Mouse (Mus musculus) brown adipose tissue, adult 24 weeks (tissue): ENCODE measurements around the gene Ppp1cc. TPM values are rescaled to one million over a fixed set of nuclear protein-coding genes. Genes with fewer than 3 reads are reported as not detected.
A peak's percentile ranks its signal among the peaks of the same experiment; 100 is the strongest.
"Not testable (repeated sequence)": the region's sequence is repeated elsewhere in the genome, so short reads cannot be mapped to it uniquely, and the experiment has no call there.

Experiments used
- H3K27ac ChIP-seq: fragments of 200-500 bp; replicated peaks from 2 replicates; pipeline ENCODE4 v1.5.1; 2012; ENCODE audit warnings: low read depth, mild to moderate bottlenecking, low read length
- H3K4me1 ChIP-seq: fragments of 200-500 bp; 2 replicates; pipeline ENCODE4 v1.6.1; 2012; ENCODE audit warnings: low read length, mixed read lengths; ENCODE audit not compliant: control insufficient read depth, insufficient read depth, insufficient read length
- H3K4me3 ChIP-seq: fragments of 200-500 bp; 2 replicates; pipeline ENCODE4 v1.5.1; 2012; ENCODE audit warnings: low read depth, mild to moderate bottlenecking, low read length, moderate library complexity; ENCODE audit not compliant: insufficient read depth
- polyA plus RNA-seq: library from polyadenylated mRNA; stranded (reverse); fragments of >200 nt; gene quantifications from 2 replicates; pipeline ENCODE4 v1.2.4, GENCODE M21; 2012; ENCODE audit not compliant: missing spikeins, insufficient read depth, insufficient read length

Ppp1cc gene
- polyA plus RNA-seq, 1 experiment: 85.4 TPM

GRCm38 (mm10) chr5:122209591-122210368 lies 51.7 kb downstream of the Ppp1cc start:
- H3K4me3 ChIP-seq: peak overlapping the region; percentile 67
- H3K27ac ChIP-seq: no peak overlapping the region

DNA sequence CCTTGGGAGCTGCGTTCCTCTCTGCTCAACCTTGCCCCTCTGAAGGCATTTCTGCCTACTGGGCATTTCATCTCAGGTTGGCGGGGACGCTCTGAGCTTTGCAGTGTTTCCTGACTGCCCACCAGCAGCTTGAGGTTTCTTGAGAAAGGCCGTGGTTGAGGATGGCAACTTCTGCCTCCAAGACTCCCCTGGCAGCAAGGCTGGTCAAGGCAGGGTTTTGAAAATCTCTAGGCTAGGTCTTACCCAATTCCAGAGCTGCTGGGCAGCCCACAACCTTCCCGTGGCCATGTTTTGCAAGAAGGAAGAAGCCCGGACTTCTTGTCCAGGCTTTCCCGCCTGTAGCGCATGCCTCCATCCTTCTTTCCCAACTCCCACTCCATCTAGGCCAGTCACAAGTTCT lies 52.8 kb downstream of the Ppp1cc start:
- Histone ChIP-seq H3K4me3 (no peak overlapping the region), H3K4me1 (peaks cover 4% of the 10 kb centered on the region; the same call in 1 of the 2 replicates), H3K27ac (no peak overlapping the region)

More at GRCm38 (mm10) chr5:122209591-122210368, 51.7 kb downstream of the Ppp1cc start:
- H3K4me1 ChIP-seq: peaks cover 4% of the 10 kb centered on the region; the same call in 1 of the 2 replicates

DNA sequence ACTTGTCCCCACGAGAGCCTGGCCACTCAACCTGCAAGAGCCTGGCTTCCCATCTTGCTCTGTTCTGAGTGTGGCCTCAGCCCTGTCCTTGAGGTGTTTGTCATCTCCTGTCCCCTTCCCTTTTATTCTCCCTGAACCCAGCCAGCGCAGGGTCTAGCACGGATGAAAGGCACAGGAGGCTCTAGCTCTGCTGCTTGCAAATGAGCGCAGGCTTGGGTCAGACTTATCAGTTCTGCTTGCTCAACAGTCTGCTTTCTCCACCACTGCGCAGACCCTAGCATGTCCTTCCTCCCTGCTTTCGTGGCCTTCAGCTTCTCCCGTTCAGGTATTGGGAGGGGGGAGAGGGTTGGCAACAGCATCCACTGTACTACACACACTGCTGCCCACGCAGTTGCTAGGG lies 54.0 kb downstream of the Ppp1cc start:
- H3K4me3 ChIP-seq: no peak overlapping the region
- no peak overlapping the region for H3K27ac ChIP-seq
- H3K4me1 ChIP-seq: peaks cover 4% of the 10 kb centered on the region; the same call in 1 of the 2 replicates

DNA sequence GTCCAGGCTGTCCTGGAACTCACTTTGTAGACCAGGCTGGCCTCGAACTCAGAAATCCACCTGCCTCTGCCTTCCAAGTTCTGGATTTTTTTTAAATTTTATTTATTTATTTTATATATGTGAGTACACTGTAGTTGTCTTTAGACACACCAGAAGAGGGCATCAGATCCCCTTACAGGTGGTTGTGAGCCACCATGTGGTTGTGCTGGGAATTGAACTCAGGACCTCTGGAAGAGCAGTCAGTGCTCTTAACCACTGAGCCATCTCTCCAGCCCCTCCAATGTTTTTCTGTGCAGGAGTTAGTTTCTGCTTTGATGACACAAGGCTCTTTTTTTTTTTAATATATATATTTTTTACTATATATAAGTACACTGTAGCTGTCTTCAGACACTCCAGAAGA lies 54.7 kb downstream of the Ppp1cc start:
- H3K4me1 ChIP-seq, H3K4me3 ChIP-seq, H3K27ac ChIP-seq: not testable (repeated sequence)

GRCm38 (mm10) chr5:122213861-122214260 lies 55.8 kb downstream of the Ppp1cc start:
- H3K27ac ChIP-seq: no peak overlapping the region
- H3K4me3 ChIP-seq: no peak overlapping the region
- H3K4me1 ChIP-seq: peaks cover 4% of the 10 kb centered on the region; the same call in 1 of the 2 replicates

- H3K27ac ChIP-seq: no peak overlapping the region
- H3K4me3 ChIP-seq: no peak overlapping the region
- H3K4me1 ChIP-seq: no peaks in the 10 kb centered on the region
Measured at GRCm38 (mm10) chr5:122217636-122218035, 59.6 kb downstream of the Ppp1cc start.

DNA sequence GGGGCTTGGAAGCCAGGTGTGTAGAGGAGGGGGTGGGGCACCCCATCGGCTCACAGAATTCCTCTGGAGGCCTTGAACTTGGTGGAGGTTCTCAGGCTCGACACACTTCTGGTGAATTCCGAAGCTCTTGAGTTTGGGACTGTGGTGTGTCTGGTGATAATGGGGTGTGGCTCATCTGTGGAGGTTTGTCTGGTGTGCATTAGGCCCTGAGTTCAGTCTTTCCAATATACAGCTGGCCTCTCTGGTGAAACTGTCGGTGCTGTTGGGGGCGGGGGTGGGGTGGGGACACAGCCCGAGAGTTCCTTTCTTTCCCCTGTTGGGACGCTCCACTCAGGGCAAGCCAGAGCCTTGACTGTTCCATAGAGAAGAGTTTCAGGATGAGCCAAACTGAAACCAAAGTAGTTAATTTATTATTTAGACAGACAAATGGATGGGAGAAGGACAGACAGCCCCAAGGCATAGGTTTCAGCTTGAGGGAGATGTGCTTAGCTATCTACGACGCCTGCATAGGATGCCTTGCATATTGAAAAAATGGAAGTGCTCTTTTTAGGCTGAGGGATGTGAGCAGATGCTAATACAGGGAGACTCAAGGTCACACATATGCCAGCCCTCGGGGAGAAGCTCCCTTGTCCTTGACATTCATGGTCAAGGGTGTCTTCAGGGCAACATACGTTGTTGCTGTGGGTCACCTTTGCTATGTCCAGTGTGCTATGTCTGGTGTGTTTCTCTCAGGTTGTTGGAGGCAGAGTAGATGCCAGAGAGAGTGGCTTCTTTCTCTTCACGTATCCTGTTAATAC lies 60.2 kb downstream of the Ppp1cc start:
- no peaks in the 10 kb centered on the region for H3K4me1 ChIP-seq
- no peak overlapping the region for H3K4me3 ChIP-seq
- H3K27ac ChIP-seq: no peak overlapping the region

GRCm38 (mm10) chr5:122218928-122219327 lies 60.9 kb downstream of the Ppp1cc start:
- no peak overlapping the region for H3K27ac ChIP-seq
- no peak overlapping the region for H3K4me3 ChIP-seq
- H3K4me1 ChIP-seq: no peaks in the 10 kb centered on the region

DNA sequence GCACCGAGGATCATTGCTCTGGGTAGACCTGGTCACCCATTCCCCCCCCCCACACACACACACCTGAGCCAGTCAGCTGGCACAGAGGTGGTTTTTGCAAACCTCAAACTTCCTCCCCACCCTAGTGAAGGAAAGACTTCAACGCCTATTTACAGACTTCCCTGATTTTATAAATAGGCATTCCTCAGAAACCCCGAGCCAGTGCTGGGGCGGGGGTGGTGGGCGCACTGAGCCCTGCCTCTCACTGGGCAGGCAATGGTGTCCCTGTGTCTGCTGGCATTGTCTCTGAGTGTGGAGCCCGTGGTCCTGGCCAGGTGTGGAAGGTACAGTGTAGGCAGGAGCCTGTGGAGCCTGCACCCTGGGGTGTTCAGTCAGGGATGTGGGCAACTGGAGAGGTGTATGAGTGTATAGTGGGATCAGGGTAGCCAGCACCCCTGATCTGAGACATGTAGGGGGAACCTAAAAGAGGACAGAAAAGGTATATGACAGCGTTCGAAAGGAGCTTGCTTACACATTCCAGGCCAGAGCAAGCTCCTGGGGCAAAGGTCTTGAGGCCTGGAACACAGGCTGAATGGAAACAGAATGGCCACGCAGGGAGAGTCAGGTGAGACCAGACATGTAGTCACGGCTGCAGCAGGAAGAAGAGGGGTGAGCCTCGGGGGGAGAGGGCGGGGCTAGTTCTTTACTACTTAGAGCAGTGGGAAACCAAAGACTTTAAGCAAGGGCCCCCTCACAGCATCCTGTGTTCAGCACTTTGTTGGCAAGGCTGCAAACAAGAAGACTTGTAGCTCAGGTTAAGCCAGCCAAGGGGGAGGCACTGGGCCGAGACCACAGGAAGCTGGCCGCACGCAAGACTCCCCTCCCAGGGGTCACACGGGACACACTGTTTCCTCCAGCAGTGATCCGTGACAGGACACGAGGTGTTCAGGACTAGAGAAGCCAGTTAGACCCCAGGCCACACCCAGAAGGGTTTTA lies 61.9 kb downstream of the Ppp1cc start:
- no peak overlapping the region for H3K27ac ChIP-seq
- no peak overlapping the region for H3K4me3 ChIP-seq
- no peaks in the 10 kb centered on the region for H3K4me1 ChIP-seq

- Histone ChIP-seq H3K4me3 (no peak overlapping the region), H3K27ac (no peak overlapping the region), H3K4me1 (no peaks in the 10 kb centered on the region)
Measured at GRCm38 (mm10) chr5:122221085-122221484, 63.0 kb downstream of the Ppp1cc start.

DNA sequence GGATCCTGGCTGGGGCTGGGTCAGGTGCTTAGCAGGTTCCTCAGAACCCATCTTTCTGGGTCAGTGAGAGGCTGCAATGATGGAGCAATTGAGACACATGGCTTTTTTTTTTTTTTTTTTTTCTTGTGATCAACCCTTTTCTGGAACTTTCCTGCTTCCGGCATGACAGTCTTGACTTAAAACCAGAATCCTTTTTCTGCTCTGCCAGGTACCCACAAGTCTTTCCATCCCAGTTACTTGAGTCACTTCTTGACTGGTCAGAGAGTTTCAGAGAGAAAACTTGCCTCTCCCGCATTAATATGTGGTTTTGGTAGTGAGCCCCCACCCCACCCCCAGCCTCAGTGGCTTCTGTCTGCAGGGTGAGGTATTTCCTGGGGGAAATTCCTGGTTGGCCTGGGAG lies 66.2 kb downstream of the Ppp1cc start:
- H3K4me1 ChIP-seq: no peaks in the 10 kb centered on the region

More for the DNA sequence above, 66.2 kb downstream of the Ppp1cc start:
- Histone ChIP-seq H3K4me3 (no peak overlapping the region), H3K27ac (no peak overlapping the region)

Other genes starting within 250 kb of the Ppp1cc start
- not detected in 2 replicates for gene Cux2, start 108.2 kb upstream of the Ppp1cc start, polyA plus RNA-seq
- 80.9 and 86.8 TPM in 2 replicates for gene Myl2, start 57.3 kb upstream of the Ppp1cc start, polyA plus RNA-seq
- not detected in 2 replicates for gene Ccdc63, start 17.5 kb upstream of the Ppp1cc start, polyA plus RNA-seq
- gene Hvcn1, start 48.5 kb downstream of the Ppp1cc start, polyA plus RNA-seq: 5.7 and 7.7 TPM in 2 replicates
- 1.2 and 2.9 TPM in 2 replicates for gene Tctn1, start 106.2 kb downstream of the Ppp1cc start, polyA plus RNA-seq
- gene Pptc7, start 126.1 kb downstream of the Ppp1cc start, polyA plus RNA-seq: 24.3 and 28.0 TPM in 2 replicates
- 6.3 and 6.9 TPM in 2 replicates for gene Rad9b, start 196.0 kb downstream of the Ppp1cc start, polyA plus RNA-seq
- gene Vps29, start 196.1 kb downstream of the Ppp1cc start, polyA plus RNA-seq: 101 and 111 TPM in 2 replicates
- 13.9 and 15.7 TPM in 2 replicates for gene Gpn3, start 213.6 kb downstream of the Ppp1cc start, polyA plus RNA-seq
- 8.5 and 14.2 TPM in 2 replicates for gene Fam216a, start 214.1 kb downstream of the Ppp1cc start, polyA plus RNA-seq
- gene Arpc3, start 233.6 kb downstream of the Ppp1cc start, polyA plus RNA-seq: 158 and 247 TPM in 2 replicates